Mouse (Mus musculus) 3134 (cell line): ENCODE results near the gene Set.

Experiments used
- DNase-seq: peaks from one replicate; pipeline ENCODE4 v3.0.0-alpha.2; 2011; ENCODE audit warnings: low spot score; ENCODE audit not compliant: insufficient read length; ENCODE audit errors: extremely low read depth

Set gene

DNA sequence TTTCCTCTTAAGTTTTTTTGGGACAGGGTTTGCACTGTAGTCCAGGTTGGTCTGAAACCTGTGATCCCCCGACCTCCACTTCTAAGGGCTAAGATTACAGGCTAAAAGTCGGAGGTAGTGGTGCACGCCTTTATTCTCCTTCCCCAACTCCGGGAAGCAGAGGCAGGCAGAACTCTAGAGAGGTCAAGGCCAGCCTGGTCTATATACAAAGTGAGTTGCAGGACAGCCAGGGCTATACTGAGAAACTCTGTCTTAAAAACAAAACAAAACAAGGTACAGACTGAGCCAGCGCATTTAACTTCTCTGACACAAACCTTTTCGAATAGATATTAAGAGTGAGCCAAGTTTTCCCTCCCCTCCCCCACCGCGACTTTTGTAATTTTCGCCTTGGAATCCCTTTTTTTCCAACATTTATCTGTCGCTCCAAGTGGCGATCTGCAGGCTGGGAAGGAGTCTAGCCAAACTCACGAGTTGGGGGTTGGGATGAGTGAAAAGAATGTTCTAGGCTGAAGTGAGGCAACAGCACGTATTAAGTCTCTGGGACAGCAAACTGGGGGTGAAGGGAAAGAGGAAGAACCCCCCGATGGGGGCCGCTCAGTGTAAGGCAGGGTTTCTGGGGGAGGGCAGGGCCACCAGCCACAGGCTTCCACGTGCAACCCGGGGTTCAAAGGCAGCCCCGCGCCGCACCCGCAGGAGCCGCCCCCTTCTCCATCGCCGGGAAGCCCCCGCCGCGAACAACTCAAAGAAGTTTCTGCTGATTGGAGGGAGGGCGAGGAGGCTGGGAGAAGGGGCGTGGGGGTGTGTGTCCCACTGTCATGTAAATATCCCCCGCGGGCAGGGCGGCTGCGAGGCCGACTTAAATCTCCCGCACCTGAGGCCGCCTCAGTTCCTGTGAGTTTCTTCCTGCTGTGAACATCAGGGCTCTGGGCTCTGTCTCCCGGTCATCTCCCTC is 4.3 kb downstream of the Set start:
- peak; percentile 80 for DNase-seq

DNA sequence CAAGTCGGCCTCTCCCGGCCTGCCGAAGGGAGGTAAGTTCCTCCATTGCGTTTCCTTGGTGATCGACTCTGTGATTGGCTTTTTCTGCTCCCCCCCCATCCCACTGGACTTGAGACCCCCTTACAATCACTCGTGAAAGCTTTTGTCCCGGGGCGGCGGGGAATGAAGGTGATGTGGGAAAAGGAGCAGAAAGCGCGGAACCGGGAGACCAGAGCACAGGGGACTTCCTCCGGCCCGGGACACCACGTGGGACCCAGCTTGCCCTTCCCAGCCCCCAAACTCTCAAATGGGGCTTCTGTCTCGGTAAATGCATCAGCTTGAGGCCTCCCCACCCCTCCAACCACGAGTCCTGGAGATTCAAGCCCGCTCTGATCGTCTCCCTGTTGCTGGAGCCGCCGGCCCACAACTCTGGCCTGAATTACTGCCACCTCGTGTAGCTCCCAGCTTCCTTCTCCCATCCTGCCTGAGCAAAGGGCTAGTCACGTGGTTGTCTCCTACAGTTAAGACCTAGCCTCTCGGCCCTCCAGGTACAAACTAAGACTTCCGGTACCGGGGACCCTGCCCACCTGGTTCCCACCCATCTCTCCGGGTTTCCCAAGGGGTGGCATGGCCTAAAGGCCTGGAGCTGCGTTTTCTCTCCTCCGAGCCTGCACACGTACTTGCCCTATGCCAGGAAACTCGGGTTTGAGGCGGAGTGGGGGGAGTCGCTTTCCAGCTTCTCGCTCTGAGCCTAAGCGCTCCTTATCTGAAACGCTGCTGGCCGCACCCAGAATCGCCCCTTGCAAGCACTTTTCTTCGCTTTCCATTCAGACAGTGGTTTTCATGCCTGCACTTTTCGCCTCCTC is 5.3 kb downstream of the Set start:
- peak; percentile 91 for DNase-seq

DNA sequence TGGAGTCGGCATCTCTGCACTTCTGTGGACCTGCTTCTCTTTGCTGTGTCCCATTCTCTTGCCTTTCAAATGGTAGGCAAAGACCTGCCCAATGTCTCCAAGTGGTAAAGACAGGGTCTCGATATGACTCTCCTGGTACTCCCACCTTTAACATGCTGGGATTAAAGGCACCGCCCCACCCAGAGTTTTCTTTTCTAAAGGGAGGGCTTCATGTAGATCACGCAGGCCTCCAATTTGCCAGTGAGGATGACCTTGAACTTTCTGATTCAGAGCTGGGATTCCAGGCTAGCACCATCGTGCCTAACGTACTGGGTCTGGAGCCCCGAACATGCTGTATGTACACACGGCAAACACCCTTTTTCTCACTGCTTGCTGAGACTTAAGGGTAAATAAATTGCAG is 6.1 kb downstream of the Set start:
- DNase-seq: no peak

DNA sequence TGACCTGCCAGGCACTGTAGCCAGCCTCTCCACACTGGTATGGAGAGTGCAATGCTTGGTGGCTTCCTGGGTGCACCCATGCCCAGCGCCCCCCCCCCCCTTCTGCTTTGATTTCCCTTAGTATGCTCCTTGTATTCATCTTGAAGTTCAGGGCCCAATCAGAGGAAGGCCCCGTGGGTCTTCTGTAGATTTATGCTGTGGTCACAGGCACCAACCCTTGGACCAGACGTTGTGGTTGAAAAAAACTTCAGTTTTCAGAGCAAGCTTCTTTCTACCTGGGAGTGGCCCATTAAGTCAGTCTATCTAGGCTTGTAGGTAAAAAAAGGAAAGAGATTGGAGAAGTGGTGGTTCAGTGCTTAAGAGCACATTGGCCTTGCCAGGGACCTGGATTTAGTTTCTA is 6.6 kb downstream of the Set start:
- peak; percentile 40 for DNase-seq

DNA sequence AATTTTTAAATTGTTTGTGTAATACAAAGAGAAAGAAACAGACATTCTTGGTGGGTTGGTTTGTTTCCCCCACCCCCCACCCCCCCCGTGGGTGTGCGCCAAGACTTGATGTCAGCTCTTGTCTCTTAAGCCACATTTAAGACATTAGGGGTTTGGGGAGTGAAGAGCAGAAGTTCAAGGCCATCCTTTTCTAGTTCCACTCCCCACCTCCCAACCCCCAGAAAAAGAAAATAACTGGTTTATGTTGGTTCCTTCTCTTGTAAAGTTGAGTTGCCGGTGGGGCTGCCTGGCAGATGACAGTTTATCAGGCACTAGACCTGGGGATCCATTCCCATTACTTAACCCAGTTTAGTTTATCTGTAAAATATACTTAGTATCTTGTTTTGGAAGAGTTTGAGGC is 7.1 kb downstream of the Set start:
- no peak for DNase-seq

DNA sequence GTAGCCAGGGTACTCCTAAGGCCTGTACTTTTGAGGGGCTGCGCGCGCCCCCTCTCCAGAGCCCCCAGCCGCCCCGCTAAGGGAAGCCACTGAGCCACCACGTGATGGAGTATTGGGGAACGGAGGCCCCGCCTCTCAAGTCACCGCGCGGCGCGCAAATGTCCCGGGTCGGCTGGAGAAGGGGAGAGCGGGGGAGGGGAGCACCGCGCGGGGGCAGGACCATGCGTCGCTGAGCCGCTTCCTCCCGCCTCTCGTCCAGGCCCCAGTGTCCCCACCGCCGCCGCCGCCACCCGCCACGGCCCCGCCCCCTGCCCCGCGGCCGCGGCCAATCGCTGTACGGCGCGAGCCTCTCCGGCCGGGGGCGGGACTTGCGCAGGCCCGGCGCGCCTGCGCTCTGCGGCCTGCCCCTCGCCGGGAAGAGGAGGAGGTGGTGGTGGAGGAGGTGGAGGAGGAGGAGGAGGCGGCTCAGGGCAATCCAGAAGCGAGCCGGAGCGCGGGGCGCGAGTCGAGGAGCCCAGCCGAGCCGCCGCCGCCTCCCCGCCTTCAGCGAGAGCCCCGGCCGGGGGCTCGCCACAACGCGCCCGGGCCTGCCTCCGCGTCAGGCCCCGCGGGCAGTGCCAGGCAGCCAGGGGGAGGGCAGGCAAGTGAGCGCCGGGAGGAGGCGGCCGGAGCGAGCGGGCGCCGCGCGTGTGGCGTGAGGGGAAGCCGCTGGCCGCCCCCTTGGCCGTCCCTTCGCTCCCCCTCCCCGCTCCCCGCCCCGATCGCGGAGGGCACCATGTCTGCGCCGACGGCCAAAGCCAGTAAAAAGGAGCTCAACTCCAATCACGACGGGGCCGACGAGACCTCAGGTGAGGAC is 9.1 kb downstream of the Set start:
- DNase-seq: peak; percentile 95

DNA sequence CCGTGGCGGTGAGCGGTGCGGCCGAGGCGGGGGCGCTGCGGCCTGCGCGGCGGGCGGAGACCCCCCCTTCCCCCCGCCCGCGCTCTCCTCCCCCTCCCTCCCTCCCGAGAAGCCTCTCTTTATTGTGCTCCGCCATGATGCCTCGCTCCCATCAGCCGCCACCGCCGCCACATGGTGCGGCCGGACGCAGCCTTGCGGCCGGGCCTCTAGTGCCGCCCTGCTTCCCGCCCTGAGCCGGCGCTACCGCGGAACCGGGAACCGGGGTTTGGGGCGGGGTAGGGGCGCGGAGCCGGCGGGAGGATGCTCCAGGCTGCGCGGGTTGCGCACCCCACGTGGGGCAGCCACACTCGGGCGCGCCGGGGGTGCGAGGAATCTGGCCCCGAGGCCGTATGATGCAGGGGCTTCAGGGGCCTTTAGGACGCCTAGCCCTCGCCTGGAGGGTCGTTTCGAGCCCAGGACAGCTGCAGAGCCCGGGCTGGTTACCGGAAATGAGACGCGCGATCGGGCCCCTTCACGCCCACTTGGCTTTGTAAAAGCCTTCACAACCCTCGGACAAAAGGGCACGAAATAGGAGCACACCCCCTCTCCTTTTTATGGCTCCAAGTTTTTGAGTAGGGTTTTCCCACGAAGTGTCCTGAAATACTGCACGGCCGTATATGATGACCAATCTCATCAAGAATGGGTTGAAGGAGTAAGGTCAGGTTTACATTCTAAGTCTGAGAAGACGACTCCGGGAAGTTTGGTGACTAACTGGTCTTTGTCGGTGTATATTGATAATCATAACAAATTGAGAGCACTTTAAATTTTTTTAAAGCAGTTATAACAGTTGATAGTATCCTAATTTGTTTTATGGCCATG is 10.1 kb downstream of the Set start:
- DNase-seq: peak; percentile 54

DNA sequence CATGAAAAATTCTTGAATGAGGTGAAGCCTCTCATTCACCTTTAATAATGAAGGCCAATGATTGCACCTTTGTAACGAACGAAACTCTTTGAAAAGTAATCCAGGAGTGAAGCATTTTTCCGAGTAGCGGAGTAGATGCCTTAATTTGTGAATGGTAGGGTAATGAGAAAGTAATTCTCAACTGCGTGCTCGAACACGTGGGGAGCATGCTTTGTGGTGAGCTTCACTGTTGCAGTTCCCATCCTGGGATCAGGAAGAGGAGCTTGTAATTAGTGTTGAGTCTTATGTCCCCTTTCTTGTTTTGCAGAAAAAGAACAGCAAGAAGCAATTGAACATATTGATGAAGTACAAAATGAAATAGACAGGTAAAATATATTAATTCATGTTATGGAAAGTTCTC is 10.8 kb downstream of the Set start:
- DNase-seq: no peak

DNA sequence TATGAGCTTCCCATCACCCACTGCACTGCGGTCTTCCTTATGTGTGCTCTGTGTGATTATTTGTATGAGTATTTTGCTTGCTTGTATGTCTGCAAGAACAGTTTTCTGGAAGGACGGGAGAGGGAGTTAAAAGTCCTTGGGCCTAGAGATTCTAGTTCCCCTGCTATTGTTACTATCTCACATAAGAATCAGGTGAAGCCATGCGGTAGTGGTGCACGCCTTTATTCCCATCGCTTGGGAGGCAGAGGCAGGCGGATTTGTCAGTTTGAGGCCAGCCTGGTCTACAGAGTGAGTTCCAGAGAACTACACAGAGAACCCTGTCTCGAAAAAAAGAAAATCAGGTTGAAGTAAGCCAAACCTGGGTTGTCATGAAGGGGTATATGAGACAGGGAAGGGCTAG is 15.7 kb downstream of the Set start:
- DNase-seq: no peak

DNA sequence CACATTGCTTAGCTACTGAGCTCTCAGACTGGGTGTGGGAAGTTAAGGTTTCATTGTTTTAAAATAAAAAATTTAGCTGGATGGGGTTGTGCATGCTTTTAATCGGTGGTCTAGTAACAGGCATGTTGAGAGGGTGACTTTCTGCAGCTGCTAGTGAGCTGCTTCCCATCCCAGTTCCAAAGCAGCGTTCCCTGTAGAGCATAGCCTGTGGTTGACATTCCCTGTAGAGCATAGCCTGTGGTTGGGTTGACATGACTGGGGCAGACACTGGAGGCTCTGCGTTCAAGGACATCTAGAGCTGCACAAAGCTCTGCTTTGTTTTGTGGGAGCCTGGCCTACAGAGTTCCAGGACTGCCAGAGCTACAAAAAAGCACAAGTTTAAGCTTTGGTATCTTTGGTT is 16.1 kb downstream of the Set start:
- DNase-seq: no peak

DNA sequence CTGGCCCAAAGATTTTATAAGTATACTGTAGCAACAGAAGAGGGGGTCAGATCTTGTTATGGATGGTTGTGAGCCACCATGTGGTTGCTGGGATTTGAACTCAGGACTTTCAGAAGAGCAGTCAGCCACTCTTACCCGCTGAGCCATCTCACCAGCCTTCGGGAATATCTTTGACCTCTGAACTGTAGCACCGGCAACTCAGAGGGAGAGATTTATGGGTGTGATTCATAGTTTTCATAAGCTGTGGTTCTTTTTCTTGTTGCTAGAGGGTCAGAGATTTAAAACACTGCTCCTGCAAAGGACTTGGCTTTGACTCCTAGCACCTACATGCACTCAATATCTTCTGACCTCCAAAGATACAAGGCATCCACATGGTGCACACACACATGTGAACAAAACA is 18.4 kb downstream of the Set start:
- DNase-seq: no peak

DNA sequence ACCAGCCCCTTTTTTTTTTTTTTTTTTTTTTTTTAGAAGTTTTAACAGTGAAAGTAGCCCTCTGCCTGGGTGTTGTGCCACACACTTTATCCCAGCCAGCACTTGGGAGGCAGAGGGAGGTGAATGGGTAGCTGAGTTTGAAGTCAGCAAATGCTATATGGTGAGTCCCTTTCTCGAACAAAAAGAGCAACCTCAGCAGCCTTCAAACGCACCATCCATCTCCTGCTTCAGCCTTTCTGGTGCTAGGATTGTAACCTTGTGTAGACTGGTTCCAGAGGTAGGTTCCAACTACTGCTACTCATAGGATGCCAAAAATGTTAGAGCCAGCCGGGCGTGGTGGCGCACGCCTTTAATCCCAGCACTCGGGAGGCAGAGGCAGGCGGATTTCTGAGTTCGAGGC is 19.3 kb downstream of the Set start:
- DNase-seq: no peak

DNA sequence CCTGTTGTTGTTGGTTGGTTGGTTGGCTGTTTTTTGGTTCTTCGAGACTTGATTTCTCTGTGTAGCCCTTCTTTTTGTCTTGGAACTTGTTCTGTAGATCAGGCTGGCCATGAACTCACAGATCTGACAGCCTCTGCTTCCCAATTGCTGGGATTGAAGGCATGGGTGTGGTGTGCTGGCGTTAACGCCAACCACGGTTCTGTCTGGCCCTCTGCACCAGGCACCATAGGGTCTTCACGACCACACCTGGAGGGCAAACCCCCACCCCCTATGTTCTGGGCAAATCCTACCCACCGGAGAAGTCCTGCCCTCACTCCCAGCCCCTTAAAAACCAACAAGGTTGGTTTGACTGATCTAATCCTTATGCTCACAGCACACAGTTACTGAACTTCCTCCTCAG is 19.8 kb downstream of the Set start:
- DNase-seq: no peak

DNA sequence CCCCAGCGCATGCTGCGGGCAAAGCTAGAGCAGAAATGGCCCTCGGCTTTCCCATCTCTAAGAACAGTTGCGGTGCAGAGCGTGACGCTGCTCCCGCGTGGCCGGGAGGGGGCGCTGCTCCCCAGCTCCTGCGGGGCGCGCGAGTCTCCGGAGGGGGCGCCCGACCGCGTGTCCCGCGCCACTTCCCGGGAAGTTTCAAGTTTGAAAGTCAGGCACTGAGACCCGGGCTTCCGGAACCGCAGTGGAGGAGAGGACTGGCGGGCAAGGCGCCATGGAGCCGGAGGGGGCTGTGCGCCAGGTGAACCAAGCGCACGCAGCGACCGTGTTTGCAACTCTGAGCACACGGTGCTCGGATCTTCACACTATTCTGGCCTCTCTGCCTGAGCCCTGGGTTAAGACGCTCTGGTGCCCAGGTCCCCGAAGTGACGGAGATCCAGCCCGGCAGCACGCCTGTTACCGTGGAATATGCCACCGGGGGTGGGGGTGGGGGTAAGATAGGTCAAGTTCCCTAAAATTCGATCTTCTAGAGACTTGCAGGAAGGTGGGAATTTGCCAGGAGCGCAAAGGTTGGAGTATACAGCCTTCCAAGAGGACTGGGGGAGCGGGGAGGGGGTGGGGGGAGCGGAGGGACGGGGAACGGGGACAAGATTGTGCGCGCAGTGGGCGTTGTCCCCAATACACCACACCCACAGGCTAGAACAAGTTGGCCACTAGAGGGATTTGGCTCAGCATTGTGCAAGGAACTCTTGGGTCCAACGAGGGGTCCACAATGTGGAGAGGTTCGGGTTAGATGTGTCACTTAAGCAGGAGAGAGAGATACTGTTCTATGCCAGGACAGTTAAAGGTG is 20.5 kb downstream of the Set start, which contains the start of gene Pkn3:
TSS of gene Pkn3 (plus strand) at position 183 of the 847 bp plus-strand sequence.
- DNase-seq: peak; percentile 93

DNA sequence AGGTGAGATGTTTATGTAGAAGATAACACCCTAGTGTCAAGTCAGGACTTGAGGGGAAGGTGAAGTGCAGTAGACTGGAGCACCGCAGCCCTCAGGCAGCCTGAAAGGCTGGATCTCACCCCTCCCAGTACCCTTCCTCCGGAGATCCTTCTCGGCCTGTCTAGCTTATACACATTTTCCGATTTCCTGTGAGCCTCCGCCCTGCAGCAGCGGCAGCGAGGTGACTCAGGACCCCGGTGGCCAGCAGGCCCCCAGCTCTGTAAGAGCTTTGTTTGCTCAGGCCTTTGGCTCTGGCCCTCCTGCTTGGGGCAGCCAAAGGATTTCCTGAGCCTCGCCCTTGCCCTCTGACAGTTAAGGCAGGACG is 21.2 kb downstream of the Set start:
- DNase-seq: peak; percentile 77

DNA sequence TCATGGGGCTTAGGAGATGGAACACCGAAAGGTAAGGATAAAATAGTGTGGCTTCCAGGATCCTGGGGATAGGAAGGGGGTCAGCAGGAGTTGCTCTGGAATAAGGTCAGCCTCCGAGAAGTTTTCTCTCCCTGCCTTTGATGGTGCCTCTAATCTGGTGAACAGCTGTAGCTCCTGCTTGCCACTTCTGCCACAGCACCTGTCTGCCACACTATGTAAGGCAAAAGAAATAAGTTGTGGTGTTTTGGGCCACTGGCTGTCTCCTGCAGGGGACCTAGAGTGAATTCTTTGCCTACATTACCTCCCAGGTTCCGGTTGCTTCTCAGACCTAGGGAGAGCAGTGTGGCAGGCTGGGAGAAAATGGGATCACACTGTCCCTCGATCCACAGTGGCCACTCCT is 21.6 kb downstream of the Set start:
- DNase-seq: no peak

DNA sequence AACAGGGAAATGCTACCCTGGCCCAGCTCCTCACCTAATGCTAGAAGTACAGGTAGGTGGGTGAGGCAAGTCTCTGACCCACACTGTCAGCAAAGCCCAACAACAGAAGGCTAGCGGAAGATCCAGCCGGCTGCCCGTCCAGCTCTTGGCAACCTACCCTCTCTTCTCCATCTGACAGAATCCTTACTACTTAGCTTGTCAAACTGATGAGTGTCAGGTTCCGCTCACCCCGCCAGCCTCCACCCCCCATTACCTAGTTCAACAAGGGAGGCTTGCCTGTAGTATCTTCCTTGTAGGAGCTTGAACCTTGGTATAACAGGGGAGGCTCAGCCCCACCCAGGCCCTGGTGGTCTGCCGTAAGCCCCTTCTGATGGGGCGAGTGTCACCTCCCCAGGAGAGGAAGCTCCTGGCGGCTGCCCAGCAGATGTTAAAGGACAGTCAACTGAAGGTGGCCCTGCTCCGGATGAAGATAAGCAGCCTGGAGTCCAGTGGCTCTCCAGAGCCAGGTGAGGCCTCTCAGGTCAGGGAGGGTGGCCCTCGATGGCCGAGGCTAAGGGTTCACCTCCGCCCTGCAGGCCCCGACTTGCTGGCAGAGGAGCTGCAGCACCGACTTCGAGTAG is 23.1 kb downstream of the Set start:
- DNase-seq: no peak

DNA sequence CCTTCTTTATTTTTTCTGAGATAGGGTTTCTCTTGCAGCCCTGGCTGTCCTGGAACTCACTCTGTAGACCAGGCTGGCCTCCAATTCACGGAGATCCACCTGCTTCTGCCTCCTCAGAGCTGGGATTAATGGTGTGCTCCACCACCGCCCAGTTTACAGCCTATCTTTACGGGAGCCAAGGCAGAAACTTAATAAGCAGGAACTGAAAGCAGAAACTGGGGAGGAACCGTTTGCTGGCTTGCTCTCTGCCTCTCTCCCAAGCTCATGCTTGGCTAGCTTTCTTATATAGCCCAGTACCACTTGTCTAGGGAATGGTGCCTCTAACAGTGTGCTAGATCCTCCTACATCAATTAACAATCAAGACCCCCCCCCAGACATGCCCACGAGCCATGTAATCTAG is 26.9 kb downstream of the Set start:
- no peak for DNase-seq

DNA sequence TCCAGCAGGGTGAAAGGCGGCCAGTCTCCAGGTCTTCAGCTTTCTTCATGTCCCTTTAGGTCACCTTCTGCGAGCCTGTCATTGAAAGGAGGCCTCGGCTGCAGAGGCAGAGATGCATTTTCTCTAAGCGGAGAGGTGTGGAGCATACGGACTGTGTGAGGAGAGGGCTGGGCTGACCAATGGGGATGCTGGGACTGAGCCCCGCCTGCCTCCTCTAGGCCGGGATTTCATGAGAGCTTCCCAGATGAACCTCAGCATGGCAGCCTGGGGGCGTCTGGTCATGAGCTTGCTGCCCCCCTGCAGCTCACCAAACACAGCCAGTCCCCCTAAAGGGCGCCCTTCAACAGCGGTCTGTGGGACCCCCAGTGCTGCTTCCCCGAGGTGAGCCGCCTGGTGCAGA is 27.5 kb downstream of the Set start:
- DNase-seq: no peak
